Mouse (Mus musculus): ENCODE results near the gene Gm26657.
A peak's percentile ranks its signal among the peaks of the same experiment; 100 is the strongest.

Gene Gm26657

GRCm38 (mm10) chr4:56740020-56740485 lies at the start of gene Gm26657:
Gene Gm26657, plus strand, starts transcription at chr4:56740070.
- ATAC-seq (ENCODE audit: low TSS enrichment) = no peak

DNA sequence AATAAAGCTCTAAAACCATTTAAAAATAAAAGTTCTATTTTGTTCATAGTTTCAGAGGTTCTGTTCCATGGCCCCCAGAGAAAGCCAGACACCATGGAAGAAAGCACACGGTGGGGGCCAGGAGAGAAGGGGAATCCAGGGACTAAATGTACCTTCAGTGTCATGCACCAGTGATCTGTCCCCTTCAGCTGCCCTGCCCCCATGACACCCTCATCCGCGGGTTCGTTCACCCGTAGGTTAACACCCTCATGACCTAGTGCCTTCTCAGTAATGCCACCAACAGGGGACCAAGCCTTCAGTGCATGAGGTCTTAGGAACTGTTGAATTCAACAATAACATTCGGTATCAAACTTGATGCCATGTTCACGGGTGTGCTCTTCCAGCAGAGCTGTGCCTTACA lies 43.5 kb upstream of the Gm26657 start:
- ATAC-seq (ENCODE audit: low TSS enrichment) = no peak

GRCm38 (mm10) chr4:56698671-56699070 lies 41.2 kb upstream of the Gm26657 start:
- no peak for ATAC-seq (ENCODE audit: low TSS enrichment)

- no peak for ATAC-seq (ENCODE audit: low TSS enrichment)
Measured at GRCm38 (mm10) chr4:56702234-56702633, 37.6 kb upstream of the Gm26657 start.

DNA sequence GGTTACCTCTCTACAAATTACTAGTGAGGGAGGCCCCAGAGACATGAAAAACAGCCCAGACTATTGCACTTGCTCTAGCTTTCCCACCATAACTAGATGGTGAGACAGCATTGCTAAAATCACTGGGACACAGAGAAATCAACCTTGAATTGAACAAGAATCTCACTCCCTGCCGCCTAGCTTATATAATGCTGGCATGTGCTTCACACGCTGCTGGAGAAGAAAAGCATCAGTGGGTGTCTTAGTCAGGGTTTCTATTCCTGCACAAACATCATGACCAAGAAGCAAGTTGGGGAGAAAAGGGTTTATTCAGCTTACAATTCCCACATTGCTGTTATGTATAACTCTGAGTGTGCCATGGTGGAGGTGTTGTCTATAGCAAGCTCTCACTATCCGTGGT lies 26.7 kb upstream of the Gm26657 start:
- peak; percentile 78 for ATAC-seq (ENCODE audit: low TSS enrichment)

- ATAC-seq (ENCODE audit: low TSS enrichment) = no peak
Measured at GRCm38 (mm10) chr4:56716801-56717200, 23.1 kb upstream of the Gm26657 start.

- ATAC-seq (ENCODE audit: low TSS enrichment) = no peak
Measured at GRCm38 (mm10) chr4:56717932-56718331, 21.9 kb upstream of the Gm26657 start.

GRCm38 (mm10) chr4:56718573-56719442 lies 21.1 kb upstream of the Gm26657 start:
- ATAC-seq (ENCODE audit: low TSS enrichment) = no peak

GRCm38 (mm10) chr4:56719456-56719855 lies 20.4 kb upstream of the Gm26657 start:
- no peak for ATAC-seq (ENCODE audit: low TSS enrichment)

GRCm38 (mm10) chr4:56720403-56720802 lies 19.5 kb upstream of the Gm26657 start:
- ATAC-seq (ENCODE audit: low TSS enrichment) = peak; percentile 87

DNA sequence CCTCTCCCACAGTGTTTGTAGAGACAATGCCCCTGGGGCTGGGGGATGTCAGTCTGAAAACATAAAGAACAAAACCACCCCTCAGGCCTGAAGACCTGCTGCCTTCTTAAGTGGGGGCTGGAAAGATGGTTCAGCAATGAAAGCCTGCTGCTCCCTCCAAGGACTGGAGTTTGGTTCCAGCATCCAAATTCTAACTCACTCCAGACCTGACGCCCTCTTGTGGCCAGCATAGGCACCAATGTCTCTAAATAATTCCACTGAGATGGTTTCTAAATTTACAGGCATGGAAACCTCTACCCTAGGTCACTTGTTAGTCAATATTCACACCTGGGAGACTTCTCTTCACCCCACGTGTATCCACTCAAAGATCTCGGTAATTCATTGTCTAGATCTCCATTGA lies 18.4 kb upstream of the Gm26657 start:
- ATAC-seq (ENCODE audit: low TSS enrichment) = 0 out of 2 replicates have a peak, but pooled peaks have one; percentile 34

GRCm38 (mm10) chr4:56722346-56722745 lies 17.5 kb upstream of the Gm26657 start:
- no peak for ATAC-seq (ENCODE audit: low TSS enrichment)

DNA sequence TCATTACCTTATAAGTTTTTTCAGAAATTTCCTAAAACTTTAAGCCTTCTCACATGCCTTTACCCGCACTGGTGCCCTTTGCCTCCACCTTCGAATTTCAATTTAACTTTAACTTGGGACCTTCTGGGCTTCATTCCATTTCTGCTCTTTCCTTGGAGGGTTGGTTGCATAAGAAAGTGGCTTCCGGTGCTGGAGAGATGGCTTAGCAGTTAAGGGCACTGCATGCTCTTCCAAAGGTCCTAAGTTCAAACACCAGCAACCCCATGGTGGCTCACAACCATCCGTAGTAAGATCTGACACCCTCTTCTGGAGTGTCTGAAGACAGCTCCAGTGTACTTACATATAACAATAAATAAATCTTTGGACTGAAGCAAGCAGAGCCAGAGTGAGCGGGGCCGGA lies 16.6 kb upstream of the Gm26657 start:
- no peak for ATAC-seq (ENCODE audit: low TSS enrichment)

- ATAC-seq (ENCODE audit: low TSS enrichment) = 0 out of 2 replicates have a peak, but pooled peaks have one; percentile 23
Measured at GRCm38 (mm10) chr4:56725839-56726238, 14.0 kb upstream of the Gm26657 start.

DNA sequence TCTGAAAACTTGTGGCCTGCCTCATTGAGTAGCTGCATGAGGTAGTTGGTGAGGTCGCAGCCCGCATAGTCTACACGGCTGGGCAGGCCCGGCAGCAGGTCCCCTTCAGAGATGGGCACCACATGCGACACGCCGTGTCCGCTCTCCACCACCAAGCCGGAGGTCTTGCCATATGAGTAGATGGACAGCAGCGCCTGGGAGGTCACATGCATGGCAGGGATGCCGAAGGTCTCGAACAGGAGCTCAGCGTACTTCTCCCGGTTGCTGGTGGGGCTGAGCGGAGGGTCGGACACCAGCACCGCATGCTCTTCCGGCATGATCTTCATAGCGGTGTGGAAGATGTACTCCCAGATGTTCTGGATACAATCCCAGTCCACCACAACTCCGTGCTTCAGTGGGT lies 741 bp downstream of the Gm26657 start:
- no peak for ATAC-seq (ENCODE audit: low TSS enrichment)

- ATAC-seq (ENCODE audit: low TSS enrichment) = no peak
Measured at GRCm38 (mm10) chr4:56741041-56741493, 1.2 kb downstream of the Gm26657 start, which contains the start of gene Actl7b. Gene Actl7b, minus strand, starts transcription at chr4:56741443.

DNA sequence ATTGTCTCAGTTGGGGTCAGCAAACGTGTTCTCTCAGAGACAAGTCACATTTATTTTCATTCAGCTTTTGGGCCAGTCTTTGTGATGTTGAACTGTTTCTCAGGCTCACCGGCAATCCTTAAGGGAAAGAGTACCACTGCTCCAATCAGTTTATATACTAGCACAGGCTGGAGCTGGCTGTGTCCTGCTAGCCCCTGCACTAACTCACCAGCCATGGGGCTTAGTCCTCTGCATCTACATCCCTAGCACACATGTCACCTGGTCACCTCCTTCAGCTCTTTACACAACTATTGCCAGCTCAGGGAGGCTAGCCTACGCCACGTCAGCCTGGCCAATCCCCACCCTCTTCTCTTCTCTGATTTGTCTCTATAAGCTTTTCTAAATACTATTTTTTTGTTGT lies 2.8 kb downstream of the Gm26657 start:
- no peak for ATAC-seq (ENCODE audit: low TSS enrichment)

- ATAC-seq (ENCODE audit: low TSS enrichment) = no peak
Measured at GRCm38 (mm10) chr4:56743363-56744195, 3.7 kb downstream of the Gm26657 start, which contains the start of gene Actl7a. Gene Actl7a, plus strand, starts transcription at chr4:56743413.

DNA sequence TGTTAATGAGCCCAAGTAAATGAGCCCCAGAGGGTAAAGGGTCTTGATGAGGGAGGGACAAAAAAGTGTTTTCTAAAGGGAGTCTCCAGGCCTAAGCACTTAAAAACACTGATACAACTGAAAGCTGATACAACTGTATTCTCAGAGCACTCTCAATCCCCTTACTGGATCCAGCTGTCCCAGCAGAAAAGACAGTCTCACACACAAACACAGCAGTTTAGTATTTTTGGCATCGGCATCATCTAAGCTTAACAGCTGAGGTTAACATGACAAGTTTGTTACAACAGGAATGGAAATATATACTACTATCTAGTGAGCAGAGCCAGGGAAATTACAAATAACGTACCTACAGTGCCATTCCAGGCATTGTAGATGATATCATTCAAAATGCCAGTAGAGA lies 6.5 kb downstream of the Gm26657 start:
- no peak for ATAC-seq (ENCODE audit: low TSS enrichment)

DNA sequence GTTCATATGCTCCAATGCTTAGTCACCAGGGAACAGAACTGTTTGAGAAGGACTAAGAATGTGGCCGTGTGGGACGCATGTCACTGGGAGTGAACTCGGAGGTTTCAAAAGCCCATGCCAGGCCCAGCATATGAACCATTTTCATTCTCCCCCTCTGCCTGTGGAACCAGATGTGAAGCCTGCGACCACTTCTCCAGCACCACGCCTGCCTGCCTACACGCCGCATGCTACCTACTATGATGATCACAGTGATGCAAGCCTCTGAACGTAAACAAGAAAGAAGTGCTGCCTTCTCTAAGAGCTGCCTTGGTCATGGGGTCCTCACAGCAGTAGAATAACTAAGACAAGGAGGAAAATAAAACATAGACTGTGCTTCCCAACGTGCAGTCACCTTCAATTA lies 7.6 kb downstream of the Gm26657 start:
- ATAC-seq (ENCODE audit: low TSS enrichment) = no peak

GRCm38 (mm10) chr4:56756021-56756420 lies 16.2 kb downstream of the Gm26657 start:
- no peak for ATAC-seq (ENCODE audit: low TSS enrichment)

DNA sequence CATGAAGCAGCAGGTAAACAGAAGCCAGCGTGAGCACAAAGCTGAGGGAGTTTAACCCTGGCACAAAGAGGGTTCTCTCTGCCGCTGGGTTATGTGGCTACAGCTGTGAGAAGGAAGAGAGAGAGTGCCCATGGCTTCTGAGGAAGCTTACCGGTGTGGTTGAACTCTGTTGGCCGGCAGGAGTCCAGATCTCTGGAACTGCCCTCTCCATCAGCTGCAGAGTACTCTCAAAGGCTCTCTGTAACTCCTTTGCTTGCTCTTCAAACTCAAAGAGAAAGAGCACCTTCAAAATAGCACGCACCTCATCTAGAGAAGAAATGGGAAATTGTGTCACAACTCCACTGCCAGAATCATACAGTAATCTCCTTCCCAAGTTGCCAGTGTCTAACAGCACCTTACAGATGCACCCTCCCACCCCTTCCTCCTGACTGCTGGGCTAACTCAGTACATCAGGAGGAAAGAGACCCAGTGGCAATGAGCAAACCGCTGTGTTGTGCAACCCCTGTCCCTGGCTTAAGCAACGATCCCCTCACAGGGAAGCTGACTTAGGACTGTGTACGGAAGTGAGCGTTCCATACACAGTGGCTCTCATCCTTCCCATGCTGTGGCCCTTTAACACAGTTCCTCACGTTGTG lies 17.2 kb downstream of the Gm26657 start:
- ATAC-seq (ENCODE audit: low TSS enrichment) = peak; percentile 28; the same call in 1 of the 2 replicates

Measured in frontal cortex, adult (tissue).